Mouse (Mus musculus): ENCODE results near the gene Ap1s1. TPM values are rescaled to one million over a fixed set of nuclear protein-coding genes. Genes with fewer than 3 reads are reported as not detected.

The Ap1s1 gene
- polyA plus RNA-seq, 2 experiments = 112 to 146 TPM

DNA sequence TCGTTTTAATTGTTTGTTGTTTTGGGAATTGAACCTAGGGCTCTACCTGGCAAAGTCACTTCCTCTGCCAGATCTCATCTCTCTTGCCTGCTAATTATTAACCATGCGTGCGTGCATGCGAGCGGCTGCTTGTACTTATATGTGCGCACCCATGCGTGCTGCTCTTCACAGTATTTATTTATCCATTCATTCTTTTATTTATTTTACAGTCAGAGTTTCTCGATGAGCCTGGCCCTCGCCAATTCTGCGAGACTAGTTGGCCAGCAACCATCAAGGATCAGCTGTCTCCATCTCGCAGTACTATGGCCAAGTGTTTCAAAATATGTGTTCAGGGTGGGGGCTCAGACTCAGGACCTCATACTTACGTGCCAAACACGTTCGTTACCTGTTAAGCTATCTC, 32.1 kb upstream of the Ap1s1 start:
- TF ChIP-seq POLR2A (IDR thresholded peaks at IDR 0.05; ENCODE audit: borderline replicate concordance, extremely low read depth, insufficient read depth, insufficient read length) = no peak
- Histone ChIP-seq H3K36me3 (ENCODE audit: control insufficient read depth, insufficient read depth, low read length) (no peaks in the 10 kb centered on the region), H3K27ac (replicated peaks; ENCODE audit: low read depth, low read length) (no peak overlapping the region), H3K4me1 (ENCODE audit: control insufficient read depth, insufficient read depth, low read length) (no peaks in the 10 kb centered on the region), H3K4me3 (replicated peaks; ENCODE audit: low read length) (no peak overlapping the region), H3K27me3 (ENCODE audit: control insufficient read depth, insufficient read depth, low read length) (no peaks in the 10 kb centered on the region), H3K9me3 (ENCODE audit: control insufficient read depth, low read length) (no peaks in the 10 kb centered on the region), H3K4me2 (replicated peaks; ENCODE audit: low read depth, low read length, severe bottlenecking) (no peak overlapping the region), H3K9ac (ENCODE audit: low read depth, low read length, severe bottlenecking) (no peak overlapping the region)
- ATAC-seq (ENCODE audit: low FRiP score, low read depth) (no peak), DNase-seq (ENCODE audit: low spot score) (no peak)
- 90% methylated on average over 14 of the region's 14 CpGs for WGBS

DNA sequence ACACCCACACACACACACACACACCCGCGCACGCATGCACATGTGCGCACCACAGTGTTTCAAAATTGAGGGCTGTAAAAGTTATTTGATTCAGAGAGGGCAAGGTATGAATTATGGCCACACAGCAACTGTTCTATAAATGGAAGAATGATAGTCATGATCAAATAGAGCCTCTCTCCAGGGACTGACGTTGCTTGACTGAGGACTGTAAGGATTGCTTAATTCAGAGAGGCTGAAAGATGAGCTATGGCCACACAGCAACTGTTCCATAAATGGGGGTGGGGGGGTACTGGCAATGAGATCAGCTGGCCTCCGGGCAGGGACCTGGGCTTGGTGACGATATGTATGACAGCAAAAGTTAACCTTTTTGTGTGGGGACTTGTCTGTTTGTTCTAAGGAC, 31.3 kb upstream of the Ap1s1 start:
- no peak for TF ChIP-seq POLR2A (IDR thresholded peaks at IDR 0.05; ENCODE audit: borderline replicate concordance, extremely low read depth, insufficient read depth, insufficient read length)
- 80% methylated on average over 7 of the region's 7 CpGs for WGBS
- no peak overlapping the region for H3K9ac ChIP-seq (ENCODE audit: low read depth, low read length, severe bottlenecking)
- H3K4me2 ChIP-seq (replicated peaks; ENCODE audit: low read depth, low read length, severe bottlenecking) = no peak overlapping the region
- no peak overlapping the region for H3K27ac ChIP-seq (replicated peaks; ENCODE audit: low read depth, low read length)
- no peaks in the 10 kb centered on the region for H3K27me3 ChIP-seq (ENCODE audit: control insufficient read depth, insufficient read depth, low read length)
- no peak for DNase-seq (ENCODE audit: low spot score)
- H3K4me1 ChIP-seq (ENCODE audit: control insufficient read depth, insufficient read depth, low read length) = peaks cover 5% of the 10 kb centered on the region
- H3K9me3 ChIP-seq (ENCODE audit: control insufficient read depth, low read length) = no peaks in the 10 kb centered on the region
- H3K36me3 ChIP-seq (ENCODE audit: control insufficient read depth, insufficient read depth, low read length) = no peaks in the 10 kb centered on the region
- ATAC-seq (ENCODE audit: low FRiP score, low read depth) = no peak
- H3K4me3 ChIP-seq (replicated peaks; ENCODE audit: low read length) = no peak overlapping the region

DNA sequence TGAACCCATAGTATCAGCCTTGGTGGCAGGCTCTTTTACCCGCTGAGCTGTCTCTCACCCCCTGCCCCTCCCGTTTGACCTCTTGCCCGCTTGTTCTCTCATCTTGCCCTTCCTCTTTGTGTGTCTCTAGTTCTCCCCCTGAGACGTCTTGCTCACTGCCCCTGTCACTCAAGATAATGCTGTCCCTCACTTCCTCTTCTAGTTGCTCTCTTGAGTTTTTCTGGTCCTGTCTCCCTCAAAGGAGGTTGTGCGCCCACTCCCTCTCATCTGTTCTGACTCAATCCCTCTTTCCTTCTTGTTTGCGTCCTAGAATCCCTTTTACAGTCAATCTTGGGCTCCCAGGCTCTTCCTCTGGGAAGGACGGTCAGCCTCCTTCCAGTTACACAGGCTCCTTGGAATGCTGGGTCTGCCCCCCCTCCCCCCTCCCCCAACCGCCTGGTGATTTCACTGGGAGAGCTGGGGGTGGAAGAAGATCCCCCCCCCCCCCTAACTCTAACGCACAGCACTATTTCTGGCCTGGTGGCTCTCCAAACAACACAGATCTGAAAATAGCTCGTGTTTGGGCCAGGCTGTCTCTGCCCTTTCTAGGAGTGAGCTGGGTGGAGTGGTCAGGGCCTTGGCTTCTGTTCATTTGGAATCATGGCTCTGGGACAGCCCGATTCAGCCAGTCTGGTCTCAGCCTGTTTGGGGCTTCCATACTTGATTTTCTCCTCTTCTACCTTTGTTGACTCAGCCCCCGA, 30.4 kb upstream of the Ap1s1 start:
- Histone ChIP-seq H3K27me3 (ENCODE audit: control insufficient read depth, insufficient read depth, low read length) (no peaks in the 10 kb centered on the region), H3K4me2 (replicated peaks; ENCODE audit: low read depth, low read length, severe bottlenecking) (no peak overlapping the region), H3K9me3 (ENCODE audit: control insufficient read depth, low read length) (no peaks in the 10 kb centered on the region), H3K4me3 (replicated peaks; ENCODE audit: low read length) (no peak overlapping the region), H3K9ac (ENCODE audit: low read depth, low read length, severe bottlenecking) (no peak overlapping the region), H3K4me1 (ENCODE audit: control insufficient read depth, insufficient read depth, low read length) (peaks cover 9% of the 10 kb centered on the region), H3K36me3 (ENCODE audit: control insufficient read depth, insufficient read depth, low read length) (no peaks in the 10 kb centered on the region), H3K27ac (replicated peaks; ENCODE audit: low read depth, low read length) (no peak overlapping the region)
- no peak for ATAC-seq (ENCODE audit: low FRiP score, low read depth)
- TF ChIP-seq POLR2A (IDR thresholded peaks at IDR 0.05; ENCODE audit: borderline replicate concordance, extremely low read depth, insufficient read depth, insufficient read length) = no peak
- 44% methylated on average over 12 of the region's 12 CpGs for WGBS
- DNase-seq (ENCODE audit: low spot score) = no peak

DNA sequence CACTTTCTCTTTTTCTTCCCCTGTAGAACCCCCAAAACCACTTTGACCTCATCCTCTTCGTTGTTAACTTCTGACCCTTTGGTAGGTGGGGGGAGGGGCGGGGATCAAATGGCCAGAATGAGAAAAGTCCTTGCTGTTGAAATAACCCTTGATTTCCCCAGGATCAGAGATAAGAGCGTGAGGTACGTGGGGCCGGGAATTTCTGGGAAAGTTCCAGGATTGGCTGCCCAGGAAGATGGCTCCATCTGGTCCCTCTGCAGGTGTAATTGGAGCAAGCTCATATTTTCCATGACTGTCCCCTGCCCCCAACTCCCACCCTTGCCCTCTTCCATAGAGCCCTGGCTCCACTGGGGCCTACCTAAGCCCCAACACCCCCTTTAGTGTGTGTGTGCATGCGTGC, 29.8 kb upstream of the Ap1s1 start:
- no peak for DNase-seq (ENCODE audit: low spot score)
- no peaks in the 10 kb centered on the region for H3K36me3 ChIP-seq (ENCODE audit: control insufficient read depth, insufficient read depth, low read length)
- no peaks in the 10 kb centered on the region for H3K9me3 ChIP-seq (ENCODE audit: control insufficient read depth, low read length)
- H3K4me1 ChIP-seq (ENCODE audit: control insufficient read depth, insufficient read depth, low read length) = peaks cover 9% of the 10 kb centered on the region
- H3K27ac ChIP-seq (replicated peaks; ENCODE audit: low read depth, low read length) = no peak overlapping the region
- no peak for TF ChIP-seq POLR2A (IDR thresholded peaks at IDR 0.05; ENCODE audit: borderline replicate concordance, extremely low read depth, insufficient read depth, insufficient read length)
- H3K9ac ChIP-seq (ENCODE audit: low read depth, low read length, severe bottlenecking) = no peak overlapping the region
- no peak overlapping the region for H3K4me3 ChIP-seq (replicated peaks; ENCODE audit: low read length)
- no peaks in the 10 kb centered on the region for H3K27me3 ChIP-seq (ENCODE audit: control insufficient read depth, insufficient read depth, low read length)
- 74% methylated on average over 6 of the region's 6 CpGs for WGBS
- ATAC-seq (ENCODE audit: low FRiP score, low read depth) = no peak
- no peak overlapping the region for H3K4me2 ChIP-seq (replicated peaks; ENCODE audit: low read depth, low read length, severe bottlenecking)

DNA sequence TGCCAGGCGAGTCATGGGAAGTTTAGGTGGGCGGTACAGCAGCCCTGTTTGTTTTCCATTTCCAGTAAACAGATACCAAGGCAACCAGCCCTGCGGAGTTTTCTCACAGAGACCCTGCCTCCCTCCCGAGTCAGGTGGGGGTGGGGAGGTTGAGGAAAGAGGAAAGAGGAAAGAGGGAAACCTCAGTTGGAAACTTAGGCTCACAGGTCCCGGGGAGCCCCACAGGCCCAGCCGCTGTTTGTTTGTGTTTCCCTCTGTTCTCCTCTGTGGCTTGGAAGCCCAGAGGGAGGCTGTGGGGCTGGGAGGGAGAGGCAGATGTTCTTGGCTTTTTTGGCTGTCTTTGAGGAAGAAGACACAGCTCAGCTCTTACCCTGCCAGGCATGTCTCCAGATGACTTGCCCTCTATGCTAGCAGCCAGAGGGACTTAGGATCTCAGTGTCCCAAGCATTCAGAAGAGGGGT, 28.3 kb upstream of the Ap1s1 start:
- WGBS = 35% methylated on average over 6 of the region's 6 CpGs
- no peak overlapping the region for H3K27ac ChIP-seq (replicated peaks; ENCODE audit: low read depth, low read length)
- ATAC-seq (ENCODE audit: low FRiP score, low read depth) (no peak), DNase-seq (ENCODE audit: low spot score) (no peak)
- no peak overlapping the region for H3K9ac ChIP-seq (ENCODE audit: low read depth, low read length, severe bottlenecking)
- no peak for TF ChIP-seq POLR2A (IDR thresholded peaks at IDR 0.05; ENCODE audit: borderline replicate concordance, extremely low read depth, insufficient read depth, insufficient read length)
- H3K9me3 ChIP-seq (ENCODE audit: control insufficient read depth, low read length) = no peaks in the 10 kb centered on the region
- H3K27me3 ChIP-seq (ENCODE audit: control insufficient read depth, insufficient read depth, low read length) = no peaks in the 10 kb centered on the region
- no peaks in the 10 kb centered on the region for H3K36me3 ChIP-seq (ENCODE audit: control insufficient read depth, insufficient read depth, low read length)
- H3K4me3 ChIP-seq (replicated peaks; ENCODE audit: low read length) = no peak overlapping the region
- no peak overlapping the region for H3K4me2 ChIP-seq (replicated peaks; ENCODE audit: low read depth, low read length, severe bottlenecking)
- peaks cover 9% of the 10 kb centered on the region for H3K4me1 ChIP-seq (ENCODE audit: control insufficient read depth, insufficient read depth, low read length)
